Mouse (Mus musculus) splenic B cell, adult 2 months (primary cell): ENCODE measurements around the gene H2-DMa.

Experiments
- DNase-seq: peaks from one replicate; pipeline ENCODE4 v3.0.0-alpha.2; 2011; ENCODE audit warnings: low read depth, low spot score
- H3K27me3 ChIP-seq: 2 replicates; pipeline ENCODE4 v1.6.1; 2012; ENCODE audit warnings: mild to moderate bottlenecking, low read length, moderate library complexity, mixed read lengths; ENCODE audit not compliant: control insufficient read depth, poor library complexity, insufficient read depth, severe bottlenecking
- H3K36me3 ChIP-seq: 2 replicates; pipeline ENCODE4 v1.6.1; 2012; ENCODE audit warnings: mild to moderate bottlenecking, low read length, moderate library complexity, mixed read lengths; ENCODE audit not compliant: control insufficient read depth, poor library complexity, insufficient read depth, severe bottlenecking

The H2-DMa gene

GRCm38 (mm10) chr17:34114114-34114513, 5.2 kb upstream of the H2-DMa start:
- Histone ChIP-seq H3K27me3 (no peaks in the 10 kb centered on the region), H3K36me3 (peaks cover 63% of the 10 kb centered on the region)
- DNase-seq = no peak

GRCm38 (mm10) chr17:34116736-34117370, 2.5 kb upstream of the H2-DMa start:
- DNase-seq = peak; percentile 71
- Histone ChIP-seq H3K27me3 (no peaks in the 10 kb centered on the region), H3K36me3 (peaks cover 55% of the 10 kb centered on the region)

- Histone ChIP-seq H3K27me3 (no peaks in the 10 kb centered on the region), H3K36me3 (peaks cover 49% of the 10 kb centered on the region)
- peak; percentile 66 for DNase-seq
These were observed 1.8 kb upstream of the H2-DMa start for GRCm38 (mm10) chr17:34117421-34118112.

- no peaks in the 10 kb centered on the region for H3K27me3 ChIP-seq
- DNase-seq = peak; percentile 59
- H3K36me3 ChIP-seq = peaks cover 41% of the 10 kb centered on the region
These were observed 1.0 kb upstream of the H2-DMa start for GRCm38 (mm10) chr17:34118113-34118872.

- no peak for DNase-seq
- no peaks in the 10 kb centered on the region for H3K27me3 ChIP-seq
- H3K36me3 ChIP-seq = peaks cover 36% of the 10 kb centered on the region
These were observed 480 bp upstream of the H2-DMa start for GRCm38 (mm10) chr17:34118873-34119248.

- H3K27me3 ChIP-seq = no peaks in the 10 kb centered on the region
- H3K36me3 ChIP-seq = peaks cover 24% of the 10 kb centered on the region
- peak; percentile 79 for DNase-seq
These were observed 911 bp downstream of the H2-DMa start for GRCm38 (mm10) chr17:34120180-34120723.

GRCm38 (mm10) chr17:34120814-34121171, 1.5 kb downstream of the H2-DMa start:
- peaks cover 19% of the 10 kb centered on the region for H3K36me3 ChIP-seq
- peak; percentile 79 for DNase-seq

GRCm38 (mm10) chr17:34121172-34121878, 2.0 kb downstream of the H2-DMa start:
- Histone ChIP-seq H3K36me3 (peaks cover 15% of the 10 kb centered on the region), H3K27me3 (no peaks in the 10 kb centered on the region)
- peak; percentile 73 for DNase-seq

More at GRCm38 (mm10) chr17:34120814-34121171, 1.5 kb downstream of the H2-DMa start:
- no peaks in the 10 kb centered on the region for H3K27me3 ChIP-seq

- Histone ChIP-seq H3K36me3 (peaks cover 10% of the 10 kb centered on the region), H3K27me3 (no peaks in the 10 kb centered on the region)
- DNase-seq = peak; percentile 73
These were observed 2.5 kb downstream of the H2-DMa start for GRCm38 (mm10) chr17:34121879-34122187.

GRCm38 (mm10) chr17:34122188-34122984, 3.0 kb downstream of the H2-DMa start, which contains the start of gene Brd2:
Gene Brd2 (minus strand): TSS chr17:34122634.
- peak; percentile 98 for DNase-seq
- Histone ChIP-seq H3K36me3 (peaks cover 6% of the 10 kb centered on the region), H3K27me3 (no peaks in the 10 kb centered on the region)

GRCm38 (mm10) chr17:34123111-34123510, 3.8 kb downstream of the H2-DMa start:
- H3K27me3 ChIP-seq = no peaks in the 10 kb centered on the region
- H3K36me3 ChIP-seq = peaks cover 5% of the 10 kb centered on the region
- no peak for DNase-seq

GRCm38 (mm10) chr17:34123518-34123917, 4.2 kb downstream of the H2-DMa start:
- no peak for DNase-seq
- Histone ChIP-seq H3K36me3 (peaks cover 5% of the 10 kb centered on the region), H3K27me3 (no peaks in the 10 kb centered on the region)

GRCm38 (mm10) chr17:34124649-34125048, 5.3 kb downstream of the H2-DMa start:
- no peaks in the 10 kb centered on the region for H3K36me3 ChIP-seq
- no peak for DNase-seq
- no peaks in the 10 kb centered on the region for H3K27me3 ChIP-seq
